Mouse (Mus musculus) cerebellum, adult 11 months (tissue): ENCODE data around the gene Surf1.
A peak's percentile ranks its signal among the peaks of the same experiment; 100 is the strongest.

Experiments
- DNase-seq: peaks from one replicate; pipeline ENCODE4 v3.0.0; 2022

The Surf1 gene

GRCm38 (mm10) chr2:26915927-26916728 is at the start of gene Surf1, which contains the start of gene Surf2:
Surf1 (minus strand) TSS chr2:26916530.
Surf2 (plus strand) TSS chr2:26916367.
- peak; percentile 70 for DNase-seq

DNA sequence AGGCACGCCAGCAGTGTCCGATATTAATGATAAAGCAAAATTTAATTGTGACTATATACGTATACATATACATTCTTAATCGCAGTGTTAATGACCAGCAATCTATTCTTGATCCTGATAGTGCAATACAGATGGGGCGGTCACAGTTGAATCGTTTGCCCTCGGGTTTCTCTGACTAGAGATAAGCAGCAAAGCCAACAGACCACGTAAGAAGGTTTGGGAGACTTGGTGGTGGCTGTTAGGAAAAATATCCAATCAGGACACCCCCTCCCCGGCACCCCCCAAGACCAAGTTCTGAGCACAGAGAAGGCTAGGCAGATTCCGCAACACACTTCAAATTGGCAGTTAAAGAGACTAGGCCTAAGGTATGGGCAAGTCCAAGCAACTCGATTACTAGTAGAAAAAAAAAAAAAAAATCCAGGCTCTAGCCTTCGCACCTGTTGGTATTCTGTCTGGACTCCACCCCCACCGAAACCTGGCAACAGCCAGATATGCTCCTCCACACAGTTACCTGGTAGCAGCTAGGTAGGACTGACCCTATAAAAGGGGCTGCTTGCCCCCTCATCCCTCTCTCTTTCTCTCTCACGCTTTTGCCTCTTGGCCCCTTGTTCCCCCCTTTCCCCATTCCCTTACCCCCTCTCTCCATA is 48.5 kb upstream of the Surf1 start:
- no peak for DNase-seq

DNA sequence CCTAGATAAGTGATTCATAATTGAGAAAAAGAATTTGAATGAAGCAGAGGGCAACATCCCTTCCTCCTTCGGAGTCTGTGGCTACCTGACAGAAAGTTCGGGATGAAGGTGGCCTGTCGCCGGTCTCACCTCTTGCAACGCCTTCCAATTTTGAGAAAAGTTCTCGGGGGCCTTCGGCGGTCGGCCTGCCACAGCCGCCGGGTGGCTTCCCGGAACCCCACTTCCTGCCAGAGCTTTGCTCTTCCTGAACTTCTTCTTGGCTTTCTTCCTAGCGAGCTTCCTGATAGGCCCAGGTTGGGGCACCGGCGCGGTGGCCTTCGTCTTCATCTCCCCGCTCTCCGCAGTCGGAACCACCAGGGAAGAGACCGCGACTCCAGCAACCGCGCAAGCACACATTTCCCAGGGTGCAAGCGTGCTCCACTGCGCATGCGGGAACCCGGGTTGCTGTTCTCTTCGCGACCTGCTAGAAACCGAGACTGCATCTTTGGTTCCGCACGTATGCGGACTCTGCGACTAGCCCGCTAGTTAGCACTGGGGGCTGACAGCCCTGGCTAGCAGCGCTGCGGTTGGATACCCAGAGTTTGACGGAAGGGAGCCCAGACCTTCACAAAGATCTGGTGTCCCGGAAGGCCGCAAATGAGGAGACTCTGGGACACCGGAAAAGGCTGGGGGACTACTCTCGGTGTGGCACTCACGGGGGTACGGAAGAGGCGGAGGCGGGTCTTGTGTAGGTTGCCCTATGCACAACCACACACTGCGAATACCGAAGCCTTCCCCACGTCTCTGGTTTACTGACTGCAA is 47.8 kb upstream of the Surf1 start, which contains the start of gene Rexo4:
Rexo4 (minus strand) TSS at position 464 of the 801 bp plus-strand sequence.
- DNase-seq, result peak; percentile 94

- DNase-seq, result no peak
These were observed 44.4 kb upstream of the Surf1 start for GRCm38 (mm10) chr2:26960756-26961155.

DNA sequence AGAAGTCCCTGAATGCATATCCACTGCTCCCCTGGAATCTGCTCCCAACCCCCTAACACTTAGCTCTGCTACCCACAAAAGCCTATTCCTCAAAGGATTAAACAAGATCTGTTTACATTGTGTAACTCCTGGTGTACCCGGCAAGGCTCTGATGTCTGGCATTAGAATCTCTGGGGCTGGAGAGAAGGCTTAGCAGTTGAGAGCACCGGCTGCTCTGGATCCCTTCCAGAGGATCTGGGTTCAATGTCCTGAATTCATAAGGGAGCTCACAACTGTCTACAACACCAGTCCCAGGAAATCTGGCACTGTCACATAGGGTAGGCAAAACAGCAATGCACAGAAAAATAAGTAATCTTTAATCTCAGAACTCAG is 41.1 kb upstream of the Surf1 start:
- no peak for DNase-seq

DNA sequence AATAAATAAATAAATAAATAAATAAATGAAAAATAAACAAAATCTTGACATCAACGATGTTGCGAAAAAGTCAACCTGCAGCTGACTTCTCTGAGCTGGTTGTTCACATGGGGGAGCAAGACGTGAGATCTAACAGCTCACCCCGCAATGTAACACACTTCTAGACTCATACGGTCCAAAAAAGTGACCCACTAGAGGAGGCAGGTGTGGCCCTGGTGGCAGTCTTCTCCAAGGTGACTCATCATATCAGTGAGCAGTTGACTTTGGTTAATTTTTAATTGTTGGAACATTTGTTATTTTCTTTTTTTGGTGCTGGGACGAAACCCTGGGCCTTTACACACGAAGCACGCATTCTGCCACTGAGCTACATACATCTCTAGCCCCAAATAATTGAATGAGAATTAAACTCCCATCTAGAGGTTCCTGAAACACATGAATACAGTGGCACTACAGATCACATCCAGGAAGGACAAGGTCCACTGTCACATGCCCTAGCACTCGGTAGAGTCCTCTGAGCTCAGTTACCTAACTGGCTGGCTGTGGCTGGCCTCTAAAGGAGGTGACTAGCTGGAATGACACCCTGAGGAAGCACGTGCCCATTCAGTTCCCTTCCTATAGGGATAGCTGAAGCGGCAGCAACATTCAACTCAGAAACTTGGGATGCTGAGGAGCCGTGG is 40.6 kb upstream of the Surf1 start:
- DNase-seq, result no peak

DNA sequence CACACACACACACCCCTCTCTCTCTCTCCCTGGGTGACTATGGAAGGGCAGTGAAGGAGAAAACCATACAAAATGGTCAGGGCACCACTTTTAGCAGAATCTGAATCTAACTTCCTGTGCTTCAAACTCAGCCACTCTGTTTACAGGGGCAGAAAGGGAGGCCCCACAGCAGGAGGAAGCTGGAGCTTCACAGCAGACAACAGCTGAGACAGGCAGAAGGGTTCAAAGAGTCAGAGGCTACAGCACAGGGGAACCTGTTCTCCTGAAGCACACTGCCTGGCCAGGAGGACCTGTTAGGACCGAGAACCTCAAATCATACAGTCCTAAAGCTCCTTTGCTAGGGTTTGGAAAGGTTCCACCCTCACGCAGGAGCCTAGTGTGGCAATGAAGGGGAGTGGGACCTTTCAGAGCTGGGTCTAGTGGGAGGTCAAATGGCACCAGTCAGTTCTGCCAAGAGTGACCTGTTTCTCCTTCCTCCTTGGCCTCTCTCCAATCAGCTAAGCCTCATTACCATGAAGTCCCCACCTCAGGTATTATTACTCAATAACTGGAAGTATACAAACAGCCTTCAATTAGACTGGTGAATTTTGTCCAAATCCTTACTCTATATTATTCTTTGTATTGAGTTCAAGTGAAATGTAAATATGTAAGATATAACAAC is 38.5 kb upstream of the Surf1 start:
- DNase-seq, result no peak

DNA sequence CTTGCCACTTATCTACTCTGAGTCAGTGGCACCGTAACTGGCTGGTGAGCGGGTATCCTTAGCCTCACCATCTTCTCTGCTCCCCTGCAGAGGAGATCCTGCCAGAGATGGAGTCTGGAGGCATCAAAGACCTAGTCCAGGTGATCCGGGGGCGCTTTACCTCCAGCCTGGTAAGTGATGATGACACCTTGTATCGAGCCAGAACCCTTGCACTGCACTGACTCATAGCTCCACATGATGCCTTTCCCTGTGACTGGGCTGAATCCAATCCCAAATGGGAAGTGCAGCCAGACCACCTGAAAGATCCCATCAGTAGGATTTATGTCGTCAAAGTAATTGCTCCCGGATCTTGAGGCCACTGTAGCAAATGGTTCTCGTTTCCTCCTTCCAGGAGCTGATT is 36.5 kb upstream of the Surf1 start:
- no peak for DNase-seq

GRCm38 (mm10) chr2:26952193-26952592 is 35.9 kb upstream of the Surf1 start:
- DNase-seq, result no peak

- DNase-seq, result peak; percentile 37
These were observed 35.1 kb upstream of the Surf1 start for GRCm38 (mm10) chr2:26951346-26951905.

- no peak for DNase-seq
These were observed 34.1 kb upstream of the Surf1 start for GRCm38 (mm10) chr2:26950411-26950810.

GRCm38 (mm10) chr2:26943253-26943652 is 26.9 kb upstream of the Surf1 start:
- DNase-seq, result no peak

DNA sequence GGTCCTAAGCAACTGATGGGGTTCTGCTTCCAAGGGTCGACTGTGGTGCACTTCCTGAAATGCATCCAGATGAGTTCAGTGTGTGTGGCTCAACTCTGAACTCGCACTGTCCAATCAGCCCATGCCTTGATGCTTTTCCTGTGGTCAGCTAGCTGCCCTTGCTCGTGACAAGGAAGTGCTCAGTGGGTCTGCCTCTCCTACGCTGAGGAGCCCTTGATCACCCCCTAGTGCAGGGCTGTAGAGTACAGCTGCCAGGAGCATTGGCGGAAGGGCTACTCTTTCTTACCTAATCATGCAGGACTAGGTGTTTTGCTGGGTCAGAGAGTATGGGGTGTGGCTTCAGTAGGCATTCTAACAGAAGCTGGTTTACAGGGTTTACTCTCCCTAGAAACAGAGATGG is 25.2 kb upstream of the Surf1 start:
- no peak for DNase-seq

DNA sequence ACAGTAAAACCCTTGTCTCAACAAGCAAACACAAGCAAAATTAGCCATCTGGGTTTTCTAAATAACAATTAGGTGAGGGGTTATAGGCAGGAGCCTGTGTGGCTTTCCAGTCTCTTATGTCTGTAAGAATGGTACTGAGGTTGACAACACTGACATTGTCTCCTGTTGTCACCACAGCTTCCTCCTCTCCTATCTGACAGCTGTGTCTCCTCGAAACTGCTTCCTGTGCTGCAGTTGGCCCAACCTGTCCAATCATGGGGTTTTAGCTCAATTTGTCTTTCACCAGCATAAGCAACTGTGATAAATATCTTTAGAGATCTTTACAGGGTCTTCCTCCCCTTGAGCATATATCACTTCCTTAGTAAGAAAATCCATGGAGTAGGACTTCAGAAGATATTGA is 20.1 kb upstream of the Surf1 start:
- no peak for DNase-seq

DNA sequence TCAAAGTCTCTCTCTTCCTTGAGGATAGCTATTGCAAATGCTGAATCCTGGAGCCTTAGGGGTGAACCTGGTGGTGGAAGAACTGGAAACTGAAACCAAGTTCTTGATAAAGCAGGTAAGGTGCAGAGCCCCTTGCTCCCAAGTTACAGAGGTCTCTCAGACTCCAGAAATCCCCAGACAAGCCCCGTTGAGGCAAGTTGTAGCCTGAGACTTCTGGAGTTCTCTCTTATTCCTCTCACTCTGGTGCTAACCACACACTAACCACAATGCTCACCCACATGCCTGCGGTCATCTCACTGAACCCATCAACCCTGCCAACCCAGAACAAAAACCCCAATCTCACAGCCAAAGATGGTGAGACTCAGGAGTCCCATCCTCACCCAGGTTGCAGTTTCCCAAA is 19.0 kb upstream of the Surf1 start:
- no peak for DNase-seq

DNA sequence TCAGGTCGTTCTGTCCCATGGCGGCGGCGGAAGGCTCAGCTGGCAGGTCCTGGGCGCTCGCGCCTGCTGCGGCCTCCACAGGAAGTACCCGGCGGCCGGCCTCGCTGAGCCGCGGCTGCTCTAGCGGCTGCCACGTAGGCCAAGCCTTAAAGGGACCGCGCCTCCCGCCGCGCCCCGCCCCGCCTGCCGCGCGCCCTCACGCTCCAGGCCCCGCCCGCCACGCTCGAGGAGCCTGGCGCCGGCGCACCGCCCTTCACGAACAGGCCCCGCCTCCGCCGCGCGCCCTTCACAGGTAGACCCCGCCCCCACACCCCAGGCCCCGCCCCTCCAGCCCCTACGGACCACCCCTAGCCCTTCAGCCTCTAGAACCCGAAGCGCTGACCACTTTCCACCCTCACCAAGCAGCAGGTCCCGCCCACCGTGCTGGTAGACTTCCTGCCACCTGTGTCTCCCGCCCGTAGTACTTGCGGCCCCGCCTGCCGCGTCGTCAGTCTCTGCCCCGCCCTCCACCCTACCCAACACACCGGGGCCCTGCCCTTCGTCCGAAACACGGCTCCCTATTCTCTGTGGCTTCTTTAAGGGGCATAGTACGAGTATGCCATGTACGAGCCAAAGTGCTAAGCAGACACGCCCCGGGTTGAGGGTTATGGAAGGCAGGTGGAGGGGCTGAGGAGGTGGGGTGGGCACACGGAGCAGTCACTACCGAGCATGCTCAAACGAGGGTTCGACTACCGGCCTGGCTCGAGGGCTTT is 17.1 kb upstream of the Surf1 start, which contains the start of the genes Surf4 and Stkld1:
Surf4 (minus strand) TSS at position 625 of the 752 bp plus-strand sequence.
Stkld1 (plus strand) TSS at position 744 of the 752 bp plus-strand sequence.
- DNase-seq, result peak; percentile 91

- DNase-seq, result peak; percentile 42
These were observed 16.4 kb upstream of the Surf1 start for GRCm38 (mm10) chr2:26932473-26933303.

DNA sequence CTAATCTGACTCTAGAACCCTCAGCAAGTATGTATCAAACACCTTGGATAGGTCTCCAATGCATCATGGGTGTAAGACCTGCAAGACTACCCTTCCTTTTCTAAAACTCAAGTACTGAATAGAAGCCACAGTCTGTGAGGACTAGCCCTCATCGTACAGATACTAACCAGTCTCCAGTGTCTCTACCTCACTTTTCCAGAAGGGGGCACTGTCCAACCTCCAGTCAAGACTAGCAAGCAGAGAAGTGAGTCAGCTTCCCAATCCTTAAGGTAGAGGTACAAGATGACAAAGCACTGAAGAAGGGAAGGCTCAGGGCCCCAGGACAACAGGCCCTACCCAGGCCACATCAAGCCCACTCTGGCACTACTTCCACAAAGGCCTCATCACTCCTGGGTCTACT is 14.1 kb upstream of the Surf1 start:
- DNase-seq, result peak; percentile 64

DNA sequence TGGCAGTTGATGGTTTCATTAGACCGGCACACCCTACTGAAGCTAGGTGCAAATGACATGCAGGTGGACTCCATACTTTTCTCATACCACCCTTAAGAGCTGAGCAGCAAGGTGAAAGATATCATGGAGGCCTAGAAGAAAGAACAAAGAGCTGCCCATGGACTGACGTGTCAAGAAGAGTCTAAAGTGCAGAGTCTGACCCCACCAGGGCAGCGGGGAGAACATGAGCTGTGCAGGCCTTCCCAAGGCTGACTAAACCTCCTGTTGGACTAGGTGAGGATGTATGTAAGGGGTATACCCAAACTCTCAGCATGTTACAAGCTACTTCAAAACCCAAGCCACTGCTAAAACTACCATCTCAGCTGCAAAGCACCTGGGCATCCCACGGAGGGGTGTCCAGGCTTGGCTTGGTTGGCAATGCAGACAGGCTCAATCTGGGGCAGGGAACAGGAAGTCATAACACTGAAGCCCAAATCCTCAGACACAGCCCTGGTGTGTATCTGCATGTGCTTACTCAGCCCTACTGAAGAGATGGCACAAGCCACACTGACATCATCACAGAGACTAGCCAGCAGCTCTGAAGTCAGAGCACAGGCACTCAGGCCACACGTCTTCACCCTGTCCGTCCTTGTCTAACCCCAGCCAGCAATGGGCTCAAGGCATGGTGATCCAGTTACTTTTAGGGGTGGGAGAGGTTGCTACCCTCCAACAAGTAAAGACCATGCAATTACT is 11.6 kb upstream of the Surf1 start:
- DNase-seq, result no peak
